Mouse (Mus musculus) splenic B cell, adult 2 months (primary cell): ENCODE measurements around the gene Mbtd1.

Experiments used
- DNase-seq: peaks from one replicate; pipeline ENCODE4 v3.0.0-alpha.2; 2011; ENCODE audit warnings: low read depth, low spot score
- H3K27me3 ChIP-seq: 2 replicates; pipeline ENCODE4 v1.6.1; 2012; ENCODE audit warnings: mild to moderate bottlenecking, low read length, moderate library complexity, mixed read lengths; ENCODE audit not compliant: control insufficient read depth, poor library complexity, insufficient read depth, severe bottlenecking
- H3K36me3 ChIP-seq: 2 replicates; pipeline ENCODE4 v1.6.1; 2012; ENCODE audit warnings: mild to moderate bottlenecking, low read length, moderate library complexity, mixed read lengths; ENCODE audit not compliant: control insufficient read depth, poor library complexity, insufficient read depth, severe bottlenecking

Gene Mbtd1

DNA sequence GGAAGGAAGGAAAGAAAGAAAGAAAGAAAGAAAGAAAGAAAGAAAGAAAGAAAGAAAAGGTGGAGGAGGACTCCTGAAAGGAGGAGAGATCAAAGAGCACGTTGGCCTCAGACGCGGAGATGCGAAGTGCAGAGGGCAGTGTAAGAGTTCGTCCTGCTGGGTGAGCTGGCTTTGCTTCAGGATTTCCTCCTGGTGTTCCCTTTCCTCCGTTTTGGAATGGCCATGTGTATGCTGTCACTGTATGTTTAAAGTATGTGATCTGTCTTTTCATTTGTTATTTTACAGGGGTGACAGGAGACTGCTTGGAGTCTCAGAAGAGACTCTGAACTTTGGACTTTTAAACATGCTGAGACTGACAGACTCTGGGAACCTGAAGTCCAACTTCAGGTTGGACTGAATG is 75.8 kb downstream of the Mbtd1 start:
- Histone ChIP-seq H3K36me3 (peaks cover 9% of the 10 kb centered on the region; the same call in 1 of the 2 replicates), H3K27me3 (no peaks in the 10 kb centered on the region)
- DNase-seq: no peak

DNA sequence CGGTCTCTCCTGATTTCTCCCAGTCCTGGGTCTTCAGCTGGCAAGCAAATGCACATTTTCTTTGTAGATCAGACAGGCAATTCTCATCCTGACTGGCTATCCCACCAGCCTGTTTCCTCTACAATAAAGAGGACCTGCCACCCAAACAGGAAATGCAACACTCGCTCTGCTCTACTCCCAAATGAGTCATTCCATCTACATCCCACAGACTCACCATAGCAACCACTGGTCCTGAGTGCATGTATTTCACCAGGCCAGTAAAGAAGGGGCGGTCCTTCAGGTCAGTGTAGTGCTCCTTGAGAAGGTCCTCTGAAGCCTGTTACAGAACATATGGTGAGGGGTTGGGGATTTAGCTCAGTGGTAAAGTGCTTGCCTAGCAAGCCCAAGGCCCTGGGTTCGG is 77.4 kb downstream of the Mbtd1 start:
- Histone ChIP-seq H3K36me3 (peaks cover 7% of the 10 kb centered on the region; the same call in 1 of the 2 replicates), H3K27me3 (no peaks in the 10 kb centered on the region)
- no peak for DNase-seq

DNA sequence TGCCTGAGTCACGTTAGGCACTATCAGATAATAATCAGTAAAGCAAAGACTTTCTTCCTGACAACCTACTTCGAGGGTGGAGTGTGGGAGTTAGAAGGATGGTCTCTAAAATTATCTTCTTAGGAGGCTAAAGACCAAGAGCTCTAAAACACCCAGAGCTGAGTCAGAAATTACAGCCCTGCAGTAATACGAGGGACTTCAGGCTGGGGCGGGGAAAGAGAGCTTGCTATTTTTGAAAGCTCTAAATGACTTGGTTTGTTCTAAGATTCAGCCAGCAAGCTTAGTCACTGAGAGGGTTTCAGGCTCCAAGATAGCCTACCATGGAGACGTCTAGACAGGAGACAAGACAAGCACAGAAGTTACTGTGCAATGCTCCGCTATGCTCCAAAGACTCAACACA is 79.7 kb downstream of the Mbtd1 start:
- H3K36me3 ChIP-seq: peaks cover 4% of the 10 kb centered on the region; the same call in 1 of the 2 replicates
- DNase-seq: no peak
- no peaks in the 10 kb centered on the region for H3K27me3 ChIP-seq

DNA sequence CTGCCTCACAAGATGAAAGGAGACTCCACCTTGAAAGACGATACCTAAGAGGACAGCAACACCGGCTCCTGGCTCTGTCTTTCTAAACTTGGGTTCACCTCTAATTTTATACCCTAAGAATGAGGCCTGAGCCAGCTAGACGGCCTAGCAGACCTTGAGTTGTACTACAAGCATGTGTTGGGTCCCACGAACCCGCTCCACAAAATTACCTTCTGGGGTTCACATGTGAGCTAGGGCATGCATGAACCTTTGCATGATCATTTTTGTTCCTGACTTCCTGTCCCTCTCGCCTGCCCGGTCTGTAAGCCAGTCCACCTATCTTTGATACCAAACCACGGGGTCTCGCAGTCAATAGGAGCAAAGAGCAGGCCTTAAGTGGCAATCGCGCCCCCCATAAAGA is 81.7 kb downstream of the Mbtd1 start:
- no peaks in the 10 kb centered on the region for H3K27me3 ChIP-seq
- peaks cover 2% of the 10 kb centered on the region; the same call in 1 of the 2 replicates for H3K36me3 ChIP-seq
- DNase-seq: peak; percentile 32

DNA sequence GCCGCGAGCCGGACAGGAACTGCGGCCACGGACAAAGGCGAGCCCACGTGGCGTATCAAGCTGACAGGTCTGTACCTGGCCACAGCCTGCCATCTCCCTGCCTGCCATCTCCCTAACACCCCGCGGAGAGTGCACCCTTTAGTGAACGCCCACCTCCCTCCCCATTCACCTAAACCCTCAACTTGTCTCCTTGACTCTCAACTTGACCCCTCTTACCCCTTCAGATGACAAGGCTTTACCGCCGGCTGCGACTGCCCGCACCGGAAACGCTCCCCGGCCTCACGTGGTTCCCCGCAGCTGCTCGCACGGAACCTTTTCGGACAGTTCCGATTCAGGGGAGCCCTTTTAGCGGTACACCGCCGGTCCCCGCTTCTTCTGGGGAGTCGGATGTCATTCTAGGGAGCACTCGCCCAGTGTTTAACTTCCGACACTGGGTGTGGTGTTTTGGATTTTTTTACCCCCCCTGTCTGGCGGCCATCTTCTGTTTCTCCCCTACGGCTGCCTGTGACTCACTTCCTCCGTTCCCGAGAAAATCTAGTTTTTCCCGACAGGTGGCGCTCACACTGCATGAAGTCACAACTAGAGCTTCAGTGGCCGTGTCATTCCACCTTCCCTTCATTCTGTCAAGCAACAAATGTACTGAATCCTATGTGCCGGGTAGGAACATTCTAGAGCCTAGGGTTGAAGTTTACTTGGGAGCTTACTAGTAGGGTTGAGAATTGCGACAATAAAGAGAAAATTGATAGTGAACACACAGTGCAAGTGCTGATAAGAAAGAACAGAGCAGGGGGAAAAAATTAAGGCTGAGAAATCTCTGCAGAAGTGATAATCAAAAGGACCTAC is 82.6 kb downstream of the Mbtd1 start, which contains the start of the genes Gm20390 and Nme1:
TSS of gene Gm20390 (minus strand) at position 289 of the 843 bp plus-strand sequence.
TSS of gene Nme1 (minus strand) at position 517 of the 843 bp plus-strand sequence.
- Histone ChIP-seq H3K27me3 (no peaks in the 10 kb centered on the region), H3K36me3 (peaks cover 1% of the 10 kb centered on the region; the same call in 1 of the 2 replicates)
- peak; percentile 99 for DNase-seq

DNA sequence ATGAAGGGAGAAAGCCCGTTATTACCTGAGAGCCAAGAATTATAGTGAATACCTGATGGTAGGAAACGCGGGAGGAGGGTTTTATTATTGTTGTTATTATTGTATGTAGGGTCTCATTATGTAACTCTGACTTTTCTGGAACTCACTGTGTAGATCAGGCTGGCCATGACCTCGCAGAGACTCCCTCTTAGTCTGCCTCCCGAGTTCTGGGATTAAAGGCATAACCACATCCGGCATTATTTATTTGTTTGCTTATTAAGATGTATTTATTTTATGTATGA is 83.1 kb downstream of the Mbtd1 start:
- no peaks in the 10 kb centered on the region for H3K27me3 ChIP-seq
- H3K36me3 ChIP-seq: peaks cover 1% of the 10 kb centered on the region; the same call in 1 of the 2 replicates
- no peak for DNase-seq

DNA sequence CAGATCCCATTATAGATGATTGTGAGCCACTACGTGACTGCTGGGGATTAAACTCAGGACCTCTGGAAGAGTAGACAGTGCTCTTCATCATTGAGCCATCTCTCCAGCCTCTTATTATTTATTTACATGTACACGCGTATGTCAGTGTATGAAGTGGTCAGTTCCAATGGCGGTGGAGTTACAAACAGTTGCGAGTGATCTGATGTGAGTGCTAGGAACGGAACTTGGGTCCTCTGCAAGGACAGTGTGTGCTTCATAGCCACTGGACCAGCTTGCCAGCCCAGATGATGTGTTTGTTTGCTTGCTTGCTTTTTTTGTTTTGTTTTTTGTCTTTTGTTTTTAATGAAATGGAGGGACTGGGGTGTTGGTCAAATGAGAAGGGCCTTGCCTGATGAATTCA is 83.5 kb downstream of the Mbtd1 start:
- peaks cover 1% of the 10 kb centered on the region; the same call in 1 of the 2 replicates for H3K36me3 ChIP-seq
- H3K27me3 ChIP-seq: no peaks in the 10 kb centered on the region
- no peak for DNase-seq

DNA sequence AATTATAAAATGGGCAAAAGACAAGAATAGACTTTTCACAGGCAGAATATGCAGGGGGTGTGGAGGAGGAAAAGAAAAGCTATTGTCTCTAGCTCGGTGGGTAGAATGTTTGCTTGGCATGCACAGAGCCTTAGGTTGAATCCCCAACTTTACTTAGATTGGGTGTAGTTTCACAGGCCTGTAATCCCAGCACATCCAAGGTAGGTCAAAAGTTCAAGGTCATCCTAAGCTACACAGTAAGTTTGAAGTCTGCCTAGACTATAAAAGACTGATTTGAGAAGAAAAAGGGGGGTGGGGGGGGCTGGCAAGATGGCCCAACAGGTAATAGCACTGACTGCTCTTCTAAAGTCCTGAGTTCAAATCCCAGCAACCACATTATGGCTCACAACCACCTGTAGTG is 84.1 kb downstream of the Mbtd1 start:
- Histone ChIP-seq H3K27me3 (no peaks in the 10 kb centered on the region), H3K36me3 (no peaks in the 10 kb centered on the region; the same call in 1 of the 2 replicates)
- no peak for DNase-seq

DNA sequence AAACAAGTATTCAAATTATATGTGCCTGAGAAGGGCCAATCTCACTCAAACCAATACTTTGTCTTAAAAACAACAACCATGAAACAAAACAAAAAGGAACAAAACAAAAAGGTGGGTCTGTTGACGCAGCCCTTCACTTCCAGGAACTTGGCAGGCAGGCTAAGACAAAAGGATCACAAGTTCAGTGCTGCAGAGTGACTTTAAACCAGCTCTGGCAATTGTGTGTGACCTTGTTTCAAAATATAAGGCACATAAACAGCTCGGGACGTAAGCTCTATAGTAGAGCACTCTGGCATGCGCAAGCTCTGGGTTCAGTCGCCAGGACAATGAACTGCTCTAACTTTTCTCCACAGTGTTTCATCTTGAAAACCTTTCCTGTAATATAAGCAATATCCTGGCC is 87.3 kb downstream of the Mbtd1 start:
- Histone ChIP-seq H3K36me3 (no peaks in the 10 kb centered on the region), H3K27me3 (no peaks in the 10 kb centered on the region)
- DNase-seq: no peak

DNA sequence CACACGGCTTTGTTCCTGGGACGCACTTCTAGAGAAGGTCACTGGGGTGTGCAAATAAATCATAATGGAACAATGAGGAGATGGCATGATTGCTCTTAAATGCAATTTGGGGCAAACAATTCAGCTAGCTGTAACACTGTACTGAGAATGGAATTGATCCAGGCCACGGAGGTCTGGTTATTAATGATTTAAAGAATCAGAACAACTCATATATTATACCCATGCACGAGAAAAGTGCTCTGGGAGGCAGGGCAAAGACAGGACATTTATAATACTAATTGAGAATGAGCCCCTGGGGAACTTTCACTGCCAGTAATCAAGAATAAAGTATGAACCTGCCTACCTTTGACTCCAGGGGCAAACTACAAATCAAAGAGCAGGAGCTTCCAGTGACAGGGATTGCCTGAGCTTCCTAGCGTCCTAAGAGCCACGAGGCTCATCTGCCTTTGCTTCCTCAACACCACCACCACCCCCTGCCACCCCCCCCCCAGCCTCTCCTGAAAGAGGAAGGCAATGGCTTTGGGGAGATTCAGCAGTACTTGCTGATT is 93.9 kb downstream of the Mbtd1 start:
- Histone ChIP-seq H3K27me3 (no peaks in the 10 kb centered on the region), H3K36me3 (no peaks in the 10 kb centered on the region)
- DNase-seq: no peak

DNA sequence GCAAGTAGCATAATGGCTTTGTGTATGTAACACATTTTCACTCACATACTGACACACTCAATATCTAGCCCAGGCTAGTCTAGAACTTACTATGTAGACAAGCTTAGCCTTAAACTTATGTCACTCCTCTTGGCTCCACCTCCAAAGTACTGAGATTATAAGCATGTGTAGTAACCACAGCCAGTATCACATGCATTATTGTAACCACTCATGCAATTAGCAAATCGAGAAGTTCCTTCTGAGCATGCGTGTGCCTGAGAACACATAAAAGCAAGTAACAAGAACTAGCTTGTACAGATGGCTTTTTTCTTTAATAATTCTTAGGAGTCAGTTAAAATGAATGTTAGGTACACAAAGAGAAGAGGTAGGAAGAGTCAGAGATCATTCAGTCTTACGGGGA is 99.0 kb downstream of the Mbtd1 start:
- no peaks in the 10 kb centered on the region for H3K27me3 ChIP-seq
- DNase-seq: peak; percentile 90
- H3K36me3 ChIP-seq: no peaks in the 10 kb centered on the region

DNA sequence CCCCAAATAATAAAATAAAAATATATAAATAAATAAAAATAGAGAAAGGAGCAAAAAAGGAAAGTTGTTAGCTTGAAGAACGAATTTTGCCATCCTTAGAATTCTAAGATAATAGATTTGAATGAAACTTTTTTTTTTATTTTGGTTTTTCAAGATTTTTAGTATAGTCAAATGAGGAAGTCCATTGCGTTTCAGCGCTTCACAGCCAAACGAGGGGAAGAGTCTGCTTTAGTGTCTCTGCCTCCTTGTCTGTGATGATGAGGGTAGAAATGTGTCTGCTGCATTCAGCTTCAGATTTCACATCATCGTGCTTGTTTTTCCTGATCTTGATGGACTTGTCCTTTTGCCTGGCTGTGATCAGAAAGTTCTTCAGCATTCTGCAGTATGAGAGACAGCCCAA is 99.6 kb downstream of the Mbtd1 start:
- peak; percentile 56 for DNase-seq
- Histone ChIP-seq H3K36me3 (no peaks in the 10 kb centered on the region), H3K27me3 (no peaks in the 10 kb centered on the region)

DNA sequence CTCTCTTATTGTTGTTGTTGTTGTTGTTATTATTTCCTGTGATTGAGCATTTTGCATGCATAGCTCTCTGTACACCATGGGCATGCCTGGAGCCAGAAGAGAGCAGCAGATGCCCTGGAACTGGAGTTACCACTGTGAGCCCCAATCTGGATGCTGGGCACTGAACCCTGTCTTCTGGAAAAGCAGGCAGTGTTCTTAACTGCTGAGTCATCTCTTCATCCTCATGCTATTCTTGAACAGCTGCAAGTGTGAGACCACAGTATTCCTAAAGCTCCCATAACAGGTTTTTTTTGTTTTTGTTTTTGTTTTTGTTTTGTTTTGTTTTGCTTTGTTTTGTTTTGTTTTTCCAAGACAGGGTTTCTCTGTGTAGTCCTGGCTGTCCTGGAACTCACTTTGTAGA is 100.6 kb downstream of the Mbtd1 start:
- Histone ChIP-seq H3K36me3 (no peaks in the 10 kb centered on the region), H3K27me3 (no peaks in the 10 kb centered on the region)
- no peak for DNase-seq

DNA sequence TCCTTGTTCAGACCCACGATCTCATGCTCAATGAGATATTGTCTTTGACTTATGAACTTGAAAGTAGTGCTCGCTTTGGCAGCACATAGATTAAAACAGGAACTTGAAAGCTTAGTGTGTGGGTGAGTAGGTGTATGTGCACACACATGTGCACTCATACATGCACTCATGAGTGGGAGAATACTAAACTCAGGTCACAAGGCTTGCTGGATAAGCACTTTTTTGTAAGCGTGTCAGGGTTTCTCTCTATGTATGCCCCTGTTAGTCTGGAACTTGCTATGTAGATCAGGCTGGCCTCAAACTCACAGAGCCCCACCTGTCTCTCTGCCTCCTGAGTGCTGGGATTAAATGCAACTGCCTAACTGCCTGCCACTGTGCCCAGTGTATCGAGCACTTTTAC is 101.4 kb downstream of the Mbtd1 start:
- Histone ChIP-seq H3K27me3 (no peaks in the 10 kb centered on the region), H3K36me3 (no peaks in the 10 kb centered on the region)
- peak; percentile 75 for DNase-seq

DNA sequence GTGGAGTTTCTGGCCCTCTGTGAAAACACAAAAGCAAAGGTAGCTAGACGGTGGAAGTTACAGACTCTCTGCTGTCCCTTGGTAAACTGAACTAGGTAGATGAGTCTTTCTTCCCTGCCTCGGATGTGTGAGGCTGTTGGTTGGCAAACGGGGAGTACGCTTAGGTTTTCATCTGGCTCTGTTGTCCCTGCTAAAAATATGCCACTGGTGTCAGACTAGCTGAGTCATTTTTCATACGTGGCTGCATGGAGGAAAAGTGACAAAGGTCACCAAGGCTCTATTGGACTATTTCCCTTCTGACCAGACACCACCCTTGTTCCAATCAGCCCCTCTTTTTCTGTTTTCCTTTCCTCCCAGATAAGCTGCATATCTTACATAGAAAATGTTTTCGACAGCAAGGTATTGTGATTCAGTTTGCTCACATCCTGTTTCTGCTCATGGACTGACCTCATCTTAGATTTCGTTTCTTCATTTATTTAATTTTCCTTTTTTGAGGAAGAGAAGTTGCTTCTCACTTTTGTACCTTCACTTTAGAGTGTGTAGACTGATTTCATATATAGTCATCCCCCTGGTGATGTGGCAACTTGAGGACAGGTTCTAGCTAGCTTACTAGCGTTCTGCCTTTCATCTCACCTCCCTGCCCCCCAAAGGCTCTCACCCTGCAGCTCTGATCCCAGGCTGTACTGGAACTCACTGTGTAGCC is 102.1 kb downstream of the Mbtd1 start:
- Histone ChIP-seq H3K36me3 (no peaks in the 10 kb centered on the region), H3K27me3 (no peaks in the 10 kb centered on the region)
- peak; percentile 58 for DNase-seq
